ENCODE assay signal across 19 mouse cellular contexts in genomic region chr1:11792820-11793219, GRCm38 (mm10).
DNase-seq lines count a peak whose midpoint lies in the region; ATAC-seq and TF ChIP-seq lines count a peak whose summit lies in the region.
"Had no signal": no experiment of that assay in that cellular context is flagged by ENCODE, and none has a peak within 500 bp of the region (broad histone marks: within the 10 kb centered on the region; RNA-seq: fewer than 3 reads in every experiment).

No protein-coding gene starts in this region.

- H3K4me3 ChIP-seq in intestine, embryonic 15.5 days (replicated peaks), result no peak overlapping the region
- H3K4me3 ChIP-seq in intestine, postnatal 0 days (ENCODE audit: low read depth, low read length), result no peak overlapping the region
- no peak overlapping the region for H3K4me3 ChIP-seq in intestine, embryonic 16.5 days (ENCODE audit: low read length)

- H3K4me1 ChIP-seq in intestine, embryonic 15.5 days (replicated peaks), result no peaks in the 10 kb centered on the region
- H3K4me1 ChIP-seq in intestine, postnatal 0 days (replicated peaks; ENCODE audit: control insufficient read depth, insufficient read depth, low read length), result no peaks in the 10 kb centered on the region
- H3K4me1 ChIP-seq in intestine, embryonic 16.5 days (ENCODE audit: control insufficient read depth, insufficient read depth, low read length), result no peaks in the 10 kb centered on the region

- no peaks in the 10 kb centered on the region for H3K27me3 ChIP-seq in intestine, embryonic 15.5 days (replicated peaks)
- H3K27me3 ChIP-seq in intestine, postnatal 0 days (replicated peaks; ENCODE audit: control insufficient read depth, insufficient read depth, low read length), result no peaks in the 10 kb centered on the region
- H3K27me3 ChIP-seq in intestine, embryonic 16.5 days (replicated peaks; ENCODE audit: control insufficient read depth, insufficient read depth, low read length), result no peaks in the 10 kb centered on the region
- H3K27me3 ChIP-seq: CH12.LX, Patski had no signal

- no peak overlapping the region for H3K27ac ChIP-seq in intestine, embryonic 15.5 days
- no peak overlapping the region for H3K27ac ChIP-seq in intestine, postnatal 0 days (ENCODE audit: low read depth, low read length)
- H3K27ac ChIP-seq in intestine, embryonic 16.5 days (ENCODE audit: low read length), result no peak overlapping the region

- no peak overlapping the region for H3K9ac ChIP-seq in intestine, embryonic 15.5 days
- no peak overlapping the region for H3K9ac ChIP-seq in intestine, postnatal 0 days (ENCODE audit: low read depth, low read length)
- no peak overlapping the region for H3K9ac ChIP-seq in intestine, embryonic 16.5 days (ENCODE audit: low read depth, low read length)

- 61% methylated on average over 2 of the region's 2 CpGs for WGBS in intestine, embryonic 15.5 days
- WGBS in intestine, postnatal 0 days, result 45% methylated on average over 2 of the region's 2 CpGs
- 53% methylated on average over 2 of the region's 2 CpGs for WGBS in intestine, embryonic 16.5 days

- H3K9me3 ChIP-seq in intestine, embryonic 15.5 days, result no peaks in the 10 kb centered on the region
- H3K9me3 ChIP-seq in intestine, postnatal 0 days (ENCODE audit: control insufficient read depth), result no peaks in the 10 kb centered on the region
- H3K9me3 ChIP-seq in intestine, embryonic 16.5 days (ENCODE audit: control insufficient read depth, low read length), result no peaks in the 10 kb centered on the region
- H3K9me3 ChIP-seq: G1E had no signal

- no peak overlapping the region for H3K4me2 ChIP-seq in intestine, embryonic 15.5 days (replicated peaks)
- no peak overlapping the region for H3K4me2 ChIP-seq in intestine, postnatal 0 days (replicated peaks; ENCODE audit: low read depth)
- no peak overlapping the region for H3K4me2 ChIP-seq in intestine, embryonic 16.5 days (ENCODE audit: low read depth, low read length)

- peak; percentile 66 for ATAC-seq in intestine, embryonic 15.5 days
- no peak for ATAC-seq in intestine, postnatal 0 days
- ATAC-seq in intestine, embryonic 16.5 days, result peak; percentile 70
- ATAC-seq: activated CD4-positive, CD25-positive, alpha-beta regulatory T cell, adult 4 months; CD4-positive, CD25-positive, alpha-beta regulatory T cell, adult 4 months; Patski had no signal

- no peaks in the 10 kb centered on the region for H3K36me3 ChIP-seq in intestine, embryonic 15.5 days
- no peaks in the 10 kb centered on the region for H3K36me3 ChIP-seq in intestine, postnatal 0 days (ENCODE audit: control insufficient read depth, insufficient read depth)
- H3K36me3 ChIP-seq in intestine, embryonic 16.5 days (ENCODE audit: control insufficient read depth, insufficient read depth, low read length), result no peaks in the 10 kb centered on the region
- H3K36me3 ChIP-seq: G1E had no signal

- TF ChIP-seq CTCF in intestine, postnatal 0 days (IDR thresholded peaks at IDR 0.05; ENCODE audit: low read depth), result no peak

- DNase-seq in lung, postnatal 36 days, result no peak
- DNase-seq: adrenal gland, adult 2 months; adrenal gland, adult 8-10 months; adrenal gland, postnatal 10 days; adrenal gland, postnatal 14 days; adrenal gland, postnatal 25 days; adrenal gland, postnatal 36 days; B cell, adult 2 months; cerebellum, adult 11 months; cerebellum, adult 11-12 months; cerebellum, adult 18-20 months had no signal
